Mouse (Mus musculus) C2C12 (cell line): ENCODE measurements around the gene Fam53b. TPM values are rescaled to one million over a fixed set of nuclear protein-coding genes. Genes with fewer than 3 reads are reported as not detected.

Experiments used
- H3K27me3 ChIP-seq: one replicate; pipeline ENCODE4 v1.6.1; 2011; ENCODE audit not compliant: control insufficient read depth, insufficient read depth, insufficient read length
- H3K36me3 ChIP-seq: one replicate; pipeline ENCODE4 v1.6.1; 2011; ENCODE audit not compliant: control insufficient read depth, insufficient read depth
- H3K4me3 ChIP-seq: one replicate; pipeline ENCODE4 v1.5.1; 2011; ENCODE audit warnings: mild to moderate bottlenecking, control low read depth; ENCODE audit not compliant: poor library complexity, insufficient read depth, severe bottlenecking
- H3K79me2 ChIP-seq: one replicate; pipeline ENCODE4 v1.6.1; 2011; ENCODE audit not compliant: control insufficient read depth, insufficient read depth
- H3K79me3 ChIP-seq: one replicate; pipeline ENCODE4 v1.6.1; 2011; ENCODE audit warnings: low read depth, control low read depth
- H3ac ChIP-seq: one replicate; pipeline ENCODE3; 2011; ENCODE audit warnings: low read depth; ENCODE audit not compliant: control insufficient read depth, insufficient read length
- CEBPB ChIP-seq: IDR thresholded peaks from one replicate; pipeline ENCODE4 v1.6.1; 2011; ENCODE audit warnings: low read depth, mild to moderate bottlenecking, control low read depth, moderate library complexity
- CTCF ChIP-seq: IDR thresholded peaks from one replicate; pipeline ENCODE4 v1.5.1; 2011; ENCODE audit not compliant: control insufficient read depth, insufficient read depth, insufficient read length
- FOSL1 ChIP-seq: IDR thresholded peaks from one replicate; pipeline ENCODE4 v1.8.0; 2011; ENCODE audit warnings: mild to moderate bottlenecking, low read length; ENCODE audit not compliant: poor library complexity, insufficient read depth, severe bottlenecking
- MAX ChIP-seq: IDR thresholded peaks from one replicate; pipeline ENCODE4 v1.6.1; 2011; ENCODE audit warnings: mild to moderate bottlenecking, control low read depth
- MYOD1 ChIP-seq: IDR thresholded peaks from one replicate; pipeline ENCODE4 v1.6.1; 2011; ENCODE audit warnings: low read depth; ENCODE audit not compliant: control insufficient read depth, insufficient read length
- MYOG ChIP-seq: IDR thresholded peaks from one replicate; pipeline ENCODE4 v1.6.1; 2011; ENCODE audit not compliant: control insufficient read depth, insufficient read length; ENCODE audit errors: extremely low read depth
- USF1 ChIP-seq: IDR thresholded peaks from one replicate; pipeline ENCODE4 v1.6.1; 2011; ENCODE audit warnings: low read depth, mild to moderate bottlenecking, control low read depth, moderate library complexity
- polyA plus RNA-seq: library from polyadenylated mRNA; unstranded; fragments of >200 nt; fragmentation: generic; extraction: Trizol; gene quantifications from one replicate; pipeline ENCODE4 v1.2.1, GENCODE M21; 2012; ENCODE audit warnings: missing spikeins

Gene Fam53b
- polyA plus RNA-seq, 1 experiment, result 3.2 TPM

- TF ChIP-seq MAX (no peak), CTCF (peak; percentile 67)
- Histone ChIP-seq H3K27me3 (no peaks in the 10 kb centered on the region), H3ac (peak within 1 kb of the TSS; percentile 75), H3K4me3 (peak within 1 kb of the TSS; percentile 51), H3K79me3 (peaks cover 1% of the 10 kb centered on the region), H3K36me3 (peaks cover 30% of the 10 kb centered on the region), H3K79me2 (peaks cover 16% of the 10 kb centered on the region)
Observed at GRCm38 (mm10) chr7:132852173-132852844, 38.6 kb upstream of the Fam53b start, which contains the start of gene Eef1akmt2. Eef1akmt2 (minus strand) TSS chr7:132852673.

GRCm38 (mm10) chr7:132843152-132843551 is 29.5 kb upstream of the Fam53b start:
- H3K27me3 ChIP-seq, result no peaks in the 10 kb centered on the region
- TF ChIP-seq MYOD1 (no peak), USF1 (no peak), MAX (no peak), CTCF (no peak), MYOG (no peak), CEBPB (no peak), FOSL1 (no peak)
- no peaks in the 10 kb centered on the region for H3K79me3 ChIP-seq
- peaks cover 9% of the 10 kb centered on the region for H3K36me3 ChIP-seq
- H3K4me3 ChIP-seq, result no peak overlapping the region
- H3ac ChIP-seq, result no peak overlapping the region
- H3K79me2 ChIP-seq, result no peaks in the 10 kb centered on the region

- peak; percentile 45 for TF ChIP-seq CEBPB
- no peak for TF ChIP-seq FOSL1
- H3K4me3 ChIP-seq, result no peak overlapping the region
- H3K36me3 ChIP-seq, result peaks cover 4% of the 10 kb centered on the region
- H3K27me3 ChIP-seq, result no peaks in the 10 kb centered on the region
- no peak overlapping the region for H3ac ChIP-seq
- H3K79me2 ChIP-seq, result no peaks in the 10 kb centered on the region
- H3K79me3 ChIP-seq, result no peaks in the 10 kb centered on the region
Observed at GRCm38 (mm10) chr7:132842455-132842854, 28.8 kb upstream of the Fam53b start.

- no peak overlapping the region for H3K4me3 ChIP-seq
- H3K36me3 ChIP-seq, result no peaks in the 10 kb centered on the region
- TF ChIP-seq CEBPB (no peak), MYOD1 (peak; percentile 79), MAX (peak; percentile 43), USF1 (peak; percentile 49)
- no peaks in the 10 kb centered on the region for H3K27me3 ChIP-seq
- no peaks in the 10 kb centered on the region for H3K79me2 ChIP-seq
- H3K79me3 ChIP-seq, result no peaks in the 10 kb centered on the region
- no peak overlapping the region for H3ac ChIP-seq
Observed at GRCm38 (mm10) chr7:132841287-132841686, 27.6 kb upstream of the Fam53b start.

GRCm38 (mm10) chr7:132830955-132831354 is 17.3 kb upstream of the Fam53b start:
- H3ac ChIP-seq, result no peak overlapping the region
- TF ChIP-seq MAX (no peak), MYOG (no peak), FOSL1 (no peak), MYOD1 (no peak), CEBPB (no peak), CTCF (no peak), USF1 (no peak)
- H3K36me3 ChIP-seq, result peaks cover 6% of the 10 kb centered on the region

GRCm38 (mm10) chr7:132824346-132825022 is 10.8 kb upstream of the Fam53b start:
- H3ac ChIP-seq, result no peak overlapping the region
- no peaks in the 10 kb centered on the region for H3K79me3 ChIP-seq
- H3K4me3 ChIP-seq, result no peak overlapping the region
- no peaks in the 10 kb centered on the region for H3K79me2 ChIP-seq
- H3K27me3 ChIP-seq, result no peaks in the 10 kb centered on the region
- H3K36me3 ChIP-seq, result peaks cover 6% of the 10 kb centered on the region
- TF ChIP-seq MAX (no peak), FOSL1 (no peak), MYOG (no peak), CTCF (no peak), MYOD1 (no peak)

More at GRCm38 (mm10) chr7:132830955-132831354, 17.3 kb upstream of the Fam53b start:
- no peak overlapping the region for H3K4me3 ChIP-seq
- H3K79me2 ChIP-seq, result no peaks in the 10 kb centered on the region
- H3K79me3 ChIP-seq, result no peaks in the 10 kb centered on the region
- no peaks in the 10 kb centered on the region for H3K27me3 ChIP-seq
